Mouse (Mus musculus) liver, adult 2 months (tissue): ENCODE data around the gene Erc1.

ENCODE experiments used
- CTCF ChIP-seq: fragments of 200-500 bp; IDR thresholded peaks from 2 replicates; pipeline ENCODE4 v1.5.1; 2011; ENCODE audit warnings: low read depth, low read length, control low read depth
- POLR2A ChIP-seq: fragments of 200-500 bp; IDR thresholded peaks from 2 replicates; pipeline ENCODE4 v1.6.1; 2011; ENCODE audit warnings: low read length, control low read depth; ENCODE audit not compliant: insufficient read depth; ENCODE audit errors: extremely low read depth

DNA sequence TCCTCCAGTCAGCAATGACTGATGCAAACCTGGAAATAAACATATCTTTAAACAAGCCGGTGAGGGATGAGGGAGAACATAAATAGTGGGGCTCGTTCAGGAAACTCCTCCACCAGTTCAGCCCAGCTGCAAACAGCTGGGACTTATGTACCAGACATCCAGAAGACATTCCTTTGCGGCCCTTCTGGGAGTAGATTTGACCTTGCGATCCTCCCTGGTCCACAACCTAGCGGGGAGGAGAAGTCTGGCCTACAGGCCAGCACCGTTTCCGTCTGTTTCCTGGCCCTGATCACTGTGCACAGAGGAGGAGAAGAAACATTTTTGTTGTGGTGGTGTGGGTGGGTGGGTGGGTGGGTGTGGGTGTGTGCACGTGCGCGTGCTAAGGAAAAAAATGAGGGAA is 285.4 kb downstream of the Erc1 start:
- no peak for TF ChIP-seq CTCF
- no peak for TF ChIP-seq POLR2A
